Mouse (Mus musculus) cerebellum, adult 2 months (tissue): Measurements from ENCODE around the gene Smim15.

Source experiments
- CTCF ChIP-seq: fragments of 200-500 bp; IDR thresholded peaks from 2 replicates; pipeline ENCODE4 v1.5.1; 2011; ENCODE audit warnings: low read depth, mild to moderate bottlenecking, control low read depth, low read length, moderate library complexity, borderline replicate concordance; ENCODE audit not compliant: insufficient read depth
- POLR2A ChIP-seq: fragments of 200-500 bp; IDR thresholded peaks from 2 replicates; pipeline ENCODE4 v1.6.1; 2011; ENCODE audit warnings: low read length, control low read depth, borderline replicate concordance; ENCODE audit not compliant: insufficient read depth

GRCm38 (mm10) chr13:108096446-108096845 is 52.2 kb downstream of the Smim15 start:
- TF ChIP-seq CTCF (no peak), POLR2A (no peak)
